Mouse (Mus musculus): ENCODE data around the gene Fam13c. TPM values are rescaled to one million over a fixed set of nuclear protein-coding genes. Genes with fewer than 3 reads are reported as not detected.

Fam13c gene
- polyA plus RNA-seq (2012) = not detected in 2 replicates

GRCm38 (mm10) chr10:70439676-70440521 is at the start of gene Fam13c:
TSS of gene Fam13c (plus strand) at chr10:70440481.

Other genes with a start within 250 kb of the Fam13c start
- gene Mrln, start 235.8 kb upstream of the Fam13c start, polyA plus RNA-seq (2012) = not detected in 2 replicates
- 0.02 and 0.04 TPM in 2 replicates for gene Slc16a9, start 195.4 kb upstream of the Fam13c start, polyA plus RNA-seq (2012)
- gene Phyhipl, start 215.5 kb downstream of the Fam13c start, polyA plus RNA-seq (2012) = 0.03 TPM in 1 of 2 replicates, not detected in the other

Data from megakaryocyte-erythroid progenitor cell, adult 5 weeks (primary cell).